Mouse (Mus musculus) bone marrow macrophage, adult 2 months (primary cell): Measurements from ENCODE around the gene Elovl4.

Experiments used
- CTCF ChIP-seq: IDR thresholded peaks from 2 replicates; pipeline ENCODE4 v1.5.1; 2012; ENCODE audit warnings: low read depth, mild to moderate bottlenecking, low read length, moderate library complexity
- POLR2A ChIP-seq: IDR thresholded peaks from 2 replicates; pipeline ENCODE4 v1.6.1; 2012; ENCODE audit warnings: mild to moderate bottlenecking, low read depth, low read length, borderline replicate concordance

DNA sequence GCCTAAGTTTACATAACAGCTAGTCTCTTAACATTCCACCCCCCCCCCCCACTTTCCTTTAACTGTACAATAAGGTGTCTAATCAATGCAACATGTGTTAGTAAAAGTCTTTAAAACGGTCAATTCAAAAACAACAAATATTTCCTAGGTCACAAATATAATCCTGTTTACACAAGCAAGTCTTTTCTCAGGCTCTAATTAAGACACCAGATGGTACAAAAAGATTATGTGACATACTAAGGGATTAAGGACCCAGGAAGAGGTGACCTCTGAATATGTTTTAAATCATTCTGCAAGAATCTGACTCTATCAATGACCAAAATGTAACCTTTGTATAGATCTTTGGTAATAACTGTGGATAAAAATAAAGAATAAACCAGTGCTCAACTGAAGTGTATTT, 20.6 kb downstream of the Elovl4 start:
- TF ChIP-seq POLR2A (no peak), CTCF (no peak)
